Mouse (Mus musculus): ENCODE results near the gene Nefh. TPM values are rescaled to one million over a fixed set of nuclear protein-coding genes. Genes with fewer than 3 reads are reported as not detected.

Nefh gene
- total and polyA plus RNA-seq, 2 experiments from 2014 or later, result 21.7 to 46.6 TPM

GRCm38 (mm10) chr11:4946947-4947812, 684 bp downstream of the Nefh start:
- H3K27me3 ChIP-seq (ENCODE audit: insufficient read depth, low read length), result peaks cover 24% of the 10 kb centered on the region; the same call in 1 of the 2 replicates
- peak; percentile 95 for ATAC-seq
- WGBS, result 1% methylated on average over 119 of the region's 120 CpGs
- H3K36me3 ChIP-seq (ENCODE audit: insufficient read depth, low read length), result no peaks in the 10 kb centered on the region; the same call in 1 of the 2 replicates
- peak; percentile 91 for DNase-seq (ENCODE audit: low spot score)
- H3K4me1 ChIP-seq (ENCODE audit: insufficient read depth, low read length), result peaks cover 8% of the 10 kb centered on the region; the same call in 1 of the 2 replicates
- peak overlapping the region; percentile 76 for H3K9ac ChIP-seq (replicated peaks; ENCODE audit: low read length)
- H3K4me3 ChIP-seq (ENCODE audit: low read length), result peak overlapping the region; percentile 67
- TF ChIP-seq CTCF (IDR thresholded peaks at IDR 0.05; ENCODE audit: low read depth), result peak; percentile 47
- H3K27ac ChIP-seq, result peak overlapping the region; percentile 81
- peak overlapping the region; percentile 67 for H3K4me2 ChIP-seq (ENCODE audit: low read depth, low read length)
- H3K9me3 ChIP-seq (ENCODE audit: low read length), result no peaks in the 10 kb centered on the region

GRCm38 (mm10) chr11:4946530-4946929, 1.3 kb downstream of the Nefh start:
- peaks cover 24% of the 10 kb centered on the region; the same call in 1 of the 2 replicates for H3K27me3 ChIP-seq (ENCODE audit: insufficient read depth, low read length)
- TF ChIP-seq CTCF (IDR thresholded peaks at IDR 0.05; ENCODE audit: low read depth), result no peak
- peak overlapping the region; percentile 76; the same call in 1 of the 2 replicates for H3K9ac ChIP-seq (replicated peaks; ENCODE audit: low read length)
- peaks cover 8% of the 10 kb centered on the region; the same call in 1 of the 2 replicates for H3K4me1 ChIP-seq (ENCODE audit: insufficient read depth, low read length)
- DNase-seq (ENCODE audit: low spot score) (no peak), ATAC-seq (peak; percentile 42; the same call in 1 of the 2 replicates)
- peak overlapping the region; percentile 81; the same call in 1 of the 2 replicates for H3K27ac ChIP-seq
- peak overlapping the region; percentile 67 for H3K4me3 ChIP-seq (ENCODE audit: low read length)
- 41% methylated on average over 13 of the region's 13 CpGs for WGBS
- H3K4me2 ChIP-seq (ENCODE audit: low read depth, low read length), result peak overlapping the region; percentile 67
- H3K36me3 ChIP-seq (ENCODE audit: insufficient read depth, low read length), result no peaks in the 10 kb centered on the region; the same call in 1 of the 2 replicates
- H3K9me3 ChIP-seq (ENCODE audit: low read length), result no peaks in the 10 kb centered on the region

GRCm38 (mm10) chr11:4936243-4936642, 11.6 kb downstream of the Nefh start:
- no peak overlapping the region for H3K27ac ChIP-seq
- no peaks in the 10 kb centered on the region for H3K4me1 ChIP-seq (ENCODE audit: insufficient read depth, low read length)
- WGBS, result 83% methylated on average over 5 of the region's 5 CpGs
- no peak for ATAC-seq
- DNase-seq (ENCODE audit: low spot score), result no peak
- H3K9me3 ChIP-seq (ENCODE audit: low read length), result no peaks in the 10 kb centered on the region
- H3K36me3 ChIP-seq (ENCODE audit: insufficient read depth, low read length), result no peaks in the 10 kb centered on the region
- no peaks in the 10 kb centered on the region for H3K27me3 ChIP-seq (ENCODE audit: insufficient read depth, low read length)
- no peak overlapping the region for H3K4me3 ChIP-seq (ENCODE audit: low read length)
- no peak overlapping the region for H3K9ac ChIP-seq (replicated peaks; ENCODE audit: low read length)
- no peak for TF ChIP-seq CTCF (IDR thresholded peaks at IDR 0.05; ENCODE audit: low read depth)
- no peak overlapping the region for H3K4me2 ChIP-seq (ENCODE audit: low read depth, low read length)

GRCm38 (mm10) chr11:4931009-4931601, 16.8 kb downstream of the Nefh start:
- H3K9me3 ChIP-seq (ENCODE audit: low read length), result no peaks in the 10 kb centered on the region
- H3K36me3 ChIP-seq (ENCODE audit: insufficient read depth, low read length), result peaks cover 33% of the 10 kb centered on the region
- H3K9ac ChIP-seq (replicated peaks; ENCODE audit: low read length), result no peak overlapping the region
- no peak overlapping the region for H3K4me3 ChIP-seq (ENCODE audit: low read length)
- WGBS, result 48% methylated on average over 1 of the region's 1 CpGs
- peak; percentile 75 for DNase-seq (ENCODE audit: low spot score)
- H3K4me2 ChIP-seq (ENCODE audit: low read depth, low read length), result no peak overlapping the region
- no peak for TF ChIP-seq CTCF (IDR thresholded peaks at IDR 0.05; ENCODE audit: low read depth)
- H3K27ac ChIP-seq, result peak overlapping the region; percentile 8; the same call in 1 of the 2 replicates
- H3K4me1 ChIP-seq (ENCODE audit: insufficient read depth, low read length), result no peaks in the 10 kb centered on the region
- H3K27me3 ChIP-seq (ENCODE audit: insufficient read depth, low read length), result no peaks in the 10 kb centered on the region
- no peak for ATAC-seq

- H3K27me3 ChIP-seq (ENCODE audit: insufficient read depth, low read length), result no peaks in the 10 kb centered on the region
- no peak for DNase-seq (ENCODE audit: low spot score)
- ATAC-seq, result no peak
- no peak overlapping the region for H3K4me2 ChIP-seq (ENCODE audit: low read depth, low read length)
- H3K4me3 ChIP-seq (ENCODE audit: low read length), result no peak overlapping the region
- H3K9ac ChIP-seq (replicated peaks; ENCODE audit: low read length), result no peak overlapping the region
- no peak for TF ChIP-seq CTCF (IDR thresholded peaks at IDR 0.05; ENCODE audit: low read depth)
- H3K9me3 ChIP-seq (ENCODE audit: low read length), result no peaks in the 10 kb centered on the region
- H3K27ac ChIP-seq, result no peak overlapping the region
- H3K36me3 ChIP-seq (ENCODE audit: insufficient read depth, low read length), result peaks cover 56% of the 10 kb centered on the region
- no peaks in the 10 kb centered on the region for H3K4me1 ChIP-seq (ENCODE audit: insufficient read depth, low read length)
- WGBS, result 94% methylated on average over 3 of the region's 3 CpGs
These were observed 20.6 kb downstream of the Nefh start for GRCm38 (mm10) chr11:4927224-4927623.

GRCm38 (mm10) chr11:4921751-4922150, 26.1 kb downstream of the Nefh start:
- H3K9me3 ChIP-seq (ENCODE audit: low read length), result no peaks in the 10 kb centered on the region
- no peak overlapping the region for H3K27ac ChIP-seq
- no peak overlapping the region for H3K9ac ChIP-seq (replicated peaks; ENCODE audit: low read length)
- TF ChIP-seq CTCF (IDR thresholded peaks at IDR 0.05; ENCODE audit: low read depth), result no peak
- H3K36me3 ChIP-seq (ENCODE audit: insufficient read depth, low read length), result peaks cover 62% of the 10 kb centered on the region
- no peak for DNase-seq (ENCODE audit: low spot score)
- WGBS, result 76% methylated on average over 7 of the region's 7 CpGs
- no peak for ATAC-seq
- H3K4me2 ChIP-seq (ENCODE audit: low read depth, low read length), result no peak overlapping the region
- no peaks in the 10 kb centered on the region for H3K4me1 ChIP-seq (ENCODE audit: insufficient read depth, low read length)
- no peaks in the 10 kb centered on the region for H3K27me3 ChIP-seq (ENCODE audit: insufficient read depth, low read length)
- no peak overlapping the region for H3K4me3 ChIP-seq (ENCODE audit: low read length)

Measured in hindbrain, postnatal 0 days (tissue).